Mouse (Mus musculus) lung, postnatal 0 days (tissue): ENCODE measurements around the gene Dhcr24.

Source experiments
- CTCF ChIP-seq: IDR thresholded peaks from 2 replicates; pipeline ENCODE4 v1.5.1; 2016; ENCODE audit warnings: antibody characterized with exemption, mild to moderate bottlenecking
- EP300 ChIP-seq: IDR thresholded peaks from 2 replicates; pipeline ENCODE4 v1.6.1; 2016; ENCODE audit warnings: antibody characterized with exemption, mild to moderate bottlenecking, control low read depth

- TF ChIP-seq CTCF (no peak), EP300 (no peak)
These were observed 58.1 kb downstream of the Dhcr24 start for GRCm38 (mm10) chr4:106618898-106619297.
